Mouse (Mus musculus): ENCODE data around the gene Pip5k1c. TPM values are rescaled to one million over a fixed set of nuclear protein-coding genes. Genes with fewer than 3 reads are reported as not detected.

Pip5k1c gene
- polyA plus RNA-seq, 1 experiment from 2014 or later = 41.1 TPM

DNA sequence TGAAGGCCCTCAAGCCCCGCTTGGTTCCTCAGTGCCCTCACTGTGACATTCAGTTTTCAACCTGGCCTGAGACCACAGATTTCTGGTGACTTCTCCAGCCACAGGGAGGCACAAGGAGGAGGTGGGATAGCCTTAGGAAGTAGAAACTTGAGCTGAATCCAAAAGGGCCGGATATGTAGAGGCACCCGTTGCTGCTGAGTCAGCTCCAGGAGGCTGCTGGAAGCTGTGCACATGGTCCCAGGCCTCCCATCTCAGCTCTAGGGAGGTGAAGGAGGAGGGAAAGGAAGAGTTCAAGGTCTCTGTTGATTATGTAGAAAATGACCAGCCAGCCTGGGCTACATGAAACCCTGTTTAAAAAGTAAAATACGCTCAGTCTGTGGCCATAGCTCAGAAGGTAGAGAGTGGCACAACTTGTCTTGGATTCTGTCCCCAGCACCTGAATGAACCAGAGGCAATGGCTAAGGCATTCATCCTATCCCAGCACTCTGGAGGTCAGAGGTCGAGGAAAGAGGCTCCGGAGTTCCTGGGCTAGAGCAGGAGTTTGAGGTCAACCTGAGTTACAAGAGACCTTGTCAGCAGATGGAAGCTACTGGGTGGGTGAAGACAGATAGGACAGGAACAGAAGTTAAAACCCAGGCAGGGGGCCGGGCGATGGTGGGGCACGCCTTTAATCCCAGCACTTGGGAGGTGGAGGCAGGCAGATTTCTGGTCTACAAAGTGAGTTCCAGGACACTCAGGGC, 62.1 kb downstream of the Pip5k1c start:
- no peak overlapping the region for H3K4me3 ChIP-seq
- 0 out of 2 replicates have a peak, but pooled peaks cover 3% of the 10 kb centered on the region for H3K27me3 ChIP-seq (replicated peaks)
- H3K9ac ChIP-seq = no peak overlapping the region
- H3K27ac ChIP-seq (ENCODE audit: poor library complexity, severe bottlenecking) = no peak overlapping the region
- peaks cover 37% of the 10 kb centered on the region for H3K4me1 ChIP-seq (replicated peaks)
- H3K4me2 ChIP-seq = no peak overlapping the region
- H3K36me3 ChIP-seq = peaks cover 1% of the 10 kb centered on the region; the same call in 1 of the 2 replicates
- ATAC-seq (ENCODE audit: insufficient number of reproducible peaks, low FRiP score) = no peak
- no peaks in the 10 kb centered on the region for H3K9me3 ChIP-seq (replicated peaks)
- WGBS = 64% methylated on average over 9 of the region's 9 CpGs

DNA sequence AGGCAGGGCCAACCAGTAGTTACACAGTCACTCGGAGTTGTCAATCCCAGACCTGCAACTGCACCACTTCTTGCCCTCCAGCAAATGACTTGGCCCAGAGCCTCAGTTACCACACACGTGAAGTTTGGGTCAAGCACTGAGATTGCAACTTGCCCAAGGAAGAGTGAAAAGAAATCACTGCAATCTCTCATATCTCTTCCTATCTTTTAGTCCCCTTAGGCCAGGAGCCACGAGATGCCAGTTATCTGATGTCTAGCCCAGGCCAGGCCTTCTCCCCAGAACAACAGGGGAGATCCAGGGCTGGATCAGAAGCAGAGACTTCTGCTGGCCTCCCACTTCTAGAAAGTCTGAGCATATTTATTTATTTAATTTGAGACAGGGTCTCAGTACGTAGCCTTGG, 62.8 kb downstream of the Pip5k1c start:
- H3K4me2 ChIP-seq = no peak overlapping the region
- H3K27ac ChIP-seq (ENCODE audit: poor library complexity, severe bottlenecking) = no peak overlapping the region
- H3K9ac ChIP-seq = 0 out of 2 replicates have a peak overlapping the region, but pooled peaks have one; percentile 21
- 0 out of 2 replicates have a peak, but pooled peaks cover 3% of the 10 kb centered on the region for H3K27me3 ChIP-seq (replicated peaks)
- no peak for ATAC-seq (ENCODE audit: insufficient number of reproducible peaks, low FRiP score)
- H3K4me1 ChIP-seq (replicated peaks) = peaks cover 44% of the 10 kb centered on the region
- H3K36me3 ChIP-seq = peaks cover 3% of the 10 kb centered on the region; the same call in 1 of the 2 replicates
- no peaks in the 10 kb centered on the region for H3K9me3 ChIP-seq (replicated peaks)
- no peak overlapping the region for H3K4me3 ChIP-seq
- WGBS = 69% methylated on average over 4 of the region's 4 CpGs

DNA sequence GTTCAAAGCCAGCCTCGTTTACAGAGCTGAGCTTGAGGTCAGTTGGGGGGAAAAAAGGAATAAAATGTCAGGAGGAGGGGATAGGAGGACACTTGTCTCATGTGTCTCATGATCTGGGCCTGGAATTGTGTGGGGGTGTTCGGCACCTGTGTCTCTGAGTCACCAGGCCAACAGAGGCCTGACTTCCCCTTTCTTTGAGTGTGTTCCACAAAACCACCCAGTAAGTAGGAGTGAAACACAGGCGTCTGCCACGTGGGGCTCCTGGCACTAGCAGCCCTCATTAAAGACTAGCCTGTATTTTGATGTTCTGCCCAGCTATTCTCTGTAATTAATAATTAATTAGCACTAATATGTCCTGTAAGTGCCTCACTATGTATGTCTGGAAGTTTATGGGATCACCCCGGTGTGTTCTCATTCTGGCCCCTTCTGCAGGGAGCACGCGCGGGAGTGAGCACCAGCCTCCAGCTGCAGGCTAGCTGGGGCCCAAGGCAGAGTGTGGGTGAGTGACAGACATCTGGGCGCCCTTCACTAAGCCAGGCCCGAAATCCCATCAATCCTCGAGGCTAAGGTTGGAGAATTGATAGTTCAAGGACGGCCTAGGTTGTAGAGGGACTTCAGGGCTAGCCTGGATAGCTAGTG, 63.7 kb downstream of the Pip5k1c start:
- Histone ChIP-seq H3K27ac (ENCODE audit: poor library complexity, severe bottlenecking) (no peak overlapping the region), H3K4me1 (replicated peaks) (peaks cover 46% of the 10 kb centered on the region), H3K9ac (peak overlapping the region; percentile 47)

DNA sequence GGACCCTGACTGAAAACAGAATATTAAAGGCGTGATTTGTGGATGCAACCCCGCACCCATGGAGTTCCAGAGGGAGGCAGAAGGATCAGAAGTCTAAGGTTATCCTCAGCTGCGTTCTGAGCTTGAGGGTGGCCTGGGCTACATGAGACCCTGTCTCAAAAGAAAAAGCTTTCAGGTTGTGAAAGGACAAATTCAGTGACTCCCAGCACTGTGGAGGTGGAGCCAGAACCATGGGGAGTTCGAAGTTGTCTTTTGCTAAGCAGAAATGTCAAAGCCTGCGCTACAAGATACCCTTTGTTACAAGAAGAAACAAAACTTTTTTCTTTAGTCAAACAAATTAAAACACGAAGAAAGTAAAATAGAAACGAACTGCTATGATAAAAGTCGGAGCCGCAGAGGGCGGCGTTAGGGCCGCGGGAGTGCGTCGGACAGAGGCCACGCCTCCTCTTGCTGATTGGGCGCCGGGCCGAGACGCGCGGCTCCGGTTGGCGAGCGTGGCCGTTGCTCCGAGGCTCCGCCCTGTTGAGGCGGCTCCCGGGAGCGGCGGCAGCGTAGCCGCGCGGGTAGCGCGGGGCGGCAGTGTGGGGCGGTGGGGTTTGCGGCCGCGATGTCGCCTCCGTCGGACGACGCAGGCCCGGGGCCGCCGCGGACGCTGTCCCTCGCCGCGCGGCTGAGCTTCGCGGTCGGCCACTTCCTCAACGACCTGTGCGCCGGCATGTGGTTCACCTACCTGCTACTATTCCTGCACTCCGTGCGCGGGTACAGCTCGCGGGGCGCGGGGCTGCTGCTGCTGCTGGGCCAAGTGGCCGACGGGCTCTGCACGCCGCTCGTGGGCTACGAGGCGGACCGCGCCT, 64.5 kb downstream of the Pip5k1c start, which contains the start of gene Mfsd12:
TSS of gene Mfsd12 (plus strand) at position 501 of the 854 bp plus-strand sequence.
- Histone ChIP-seq H3K27me3 (replicated peaks) (0 out of 2 replicates have a peak, but pooled peaks cover 3% of the 10 kb centered on the region), H3K4me2 (peak within 1 kb of the TSS; percentile 93), H3K9ac (peak within 1 kb of the TSS; percentile 85), H3K9me3 (replicated peaks) (no peaks in the 10 kb centered on the region), H3K4me3 (peak within 1 kb of the TSS; percentile 81), H3K4me1 (replicated peaks) (peaks cover 49% of the 10 kb centered on the region), H3K27ac (ENCODE audit: poor library complexity, severe bottlenecking) (peak within 1 kb of the TSS; percentile 35), H3K36me3 (peaks cover 14% of the 10 kb centered on the region; the same call in 1 of the 2 replicates)
- peak; percentile 89 for ATAC-seq (ENCODE audit: insufficient number of reproducible peaks, low FRiP score)
- WGBS = 2% methylated on average over 79 of the region's 79 CpGs

More for the DNA sequence above, 63.7 kb downstream of the Pip5k1c start:
- Histone ChIP-seq H3K4me3 (peak overlapping the region; percentile 81), H3K36me3 (peaks cover 6% of the 10 kb centered on the region; the same call in 1 of the 2 replicates), H3K4me2 (peak overlapping the region; percentile 93), H3K27me3 (replicated peaks) (0 out of 2 replicates have a peak, but pooled peaks cover 3% of the 10 kb centered on the region), H3K9me3 (replicated peaks) (no peaks in the 10 kb centered on the region)
- 49% methylated on average over 12 of the region's 12 CpGs for WGBS
- no peak for ATAC-seq (ENCODE audit: insufficient number of reproducible peaks, low FRiP score)

DNA sequence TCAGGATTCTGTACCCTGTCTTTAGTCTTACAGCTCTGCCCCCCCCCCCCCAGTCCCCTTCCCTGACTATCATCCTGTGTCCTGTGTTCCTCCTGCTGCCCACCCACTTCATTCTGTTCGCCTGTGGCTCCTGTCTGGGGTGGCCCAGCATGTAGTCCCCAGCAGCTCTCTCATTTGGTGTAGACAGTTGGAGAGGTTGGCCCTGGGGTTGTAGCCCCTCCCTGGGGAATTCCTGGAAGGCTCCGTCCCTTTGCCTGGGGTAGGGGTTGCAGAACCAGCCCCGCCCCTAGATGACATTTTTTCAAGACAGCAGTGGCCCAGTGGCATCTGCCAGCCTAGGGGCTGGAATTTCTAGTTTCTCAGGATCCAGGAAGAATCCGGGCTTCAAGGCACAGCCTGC, 65.4 kb downstream of the Pip5k1c start:
- H3K4me3 ChIP-seq = peak overlapping the region; percentile 81
- no peaks in the 10 kb centered on the region for H3K9me3 ChIP-seq (replicated peaks)
- peak overlapping the region; percentile 85 for H3K9ac ChIP-seq
- H3K27ac ChIP-seq (ENCODE audit: poor library complexity, severe bottlenecking) = peak overlapping the region; percentile 35; the same call in 1 of the 2 replicates
- peaks cover 5% of the 10 kb centered on the region; the same call in 1 of the 2 replicates for H3K27me3 ChIP-seq (replicated peaks)
- H3K4me2 ChIP-seq = peak overlapping the region; percentile 93
- peaks cover 19% of the 10 kb centered on the region; the same call in 1 of the 2 replicates for H3K36me3 ChIP-seq
- H3K4me1 ChIP-seq (replicated peaks) = peaks cover 59% of the 10 kb centered on the region
- ATAC-seq (ENCODE audit: insufficient number of reproducible peaks, low FRiP score) = no peak
- WGBS = 19% methylated on average over 4 of the region's 4 CpGs

DNA sequence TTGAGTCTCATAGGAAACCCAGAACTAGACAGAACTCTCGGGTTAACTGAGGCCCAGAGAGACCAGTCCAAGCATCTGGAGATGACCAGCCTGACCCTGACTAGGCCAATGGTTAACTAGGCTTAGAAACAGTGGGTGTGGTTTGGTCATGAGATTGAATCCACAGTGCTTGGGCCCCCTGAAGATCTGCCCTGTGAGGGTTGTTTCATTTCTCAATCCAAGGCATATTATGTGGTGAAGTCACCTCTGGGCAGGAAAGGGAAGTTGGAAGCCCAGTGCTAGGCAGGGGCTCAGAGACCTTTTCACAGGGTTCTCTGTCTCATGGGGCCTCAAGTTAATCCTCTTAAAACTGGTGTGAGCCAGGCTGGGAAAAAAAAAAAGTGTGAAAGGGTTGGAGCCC, 66.1 kb downstream of the Pip5k1c start:
- WGBS = 47% methylated on average over 1 of the region's 1 CpGs
- Histone ChIP-seq H3K4me2 (peak overlapping the region; percentile 93), H3K4me3 (peak overlapping the region; percentile 81), H3K4me1 (replicated peaks) (peaks cover 65% of the 10 kb centered on the region), H3K9ac (peak overlapping the region; percentile 85), H3K9me3 (replicated peaks) (no peaks in the 10 kb centered on the region), H3K36me3 (peaks cover 19% of the 10 kb centered on the region; the same call in 1 of the 2 replicates), H3K27me3 (replicated peaks) (peaks cover 5% of the 10 kb centered on the region; the same call in 1 of the 2 replicates), H3K27ac (ENCODE audit: poor library complexity, severe bottlenecking) (no peak overlapping the region)
- no peak for ATAC-seq (ENCODE audit: insufficient number of reproducible peaks, low FRiP score)

DNA sequence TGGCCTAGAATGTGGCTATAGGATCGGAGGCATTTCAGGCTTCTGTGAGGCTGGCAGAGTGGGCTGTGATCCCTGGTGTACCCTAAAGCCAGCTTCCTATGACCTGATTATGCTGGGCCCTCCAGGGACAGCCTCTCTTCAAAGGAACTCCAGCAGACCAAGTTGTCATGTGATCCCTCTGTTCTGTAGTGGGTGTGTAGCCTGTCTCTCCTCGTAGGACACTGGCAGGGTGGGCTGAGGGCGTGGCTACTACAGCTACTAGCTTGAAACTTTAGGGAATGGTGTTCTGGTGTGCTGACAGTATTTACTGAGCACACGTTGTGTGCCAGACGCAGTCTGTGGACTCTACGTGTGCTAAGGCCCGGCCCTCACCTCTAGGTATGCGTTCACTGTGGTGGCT, 68.0 kb downstream of the Pip5k1c start:
- H3K4me1 ChIP-seq (replicated peaks) = peaks cover 84% of the 10 kb centered on the region
- H3K4me2 ChIP-seq = peak overlapping the region; percentile 14
- peaks cover 5% of the 10 kb centered on the region; the same call in 1 of the 2 replicates for H3K27me3 ChIP-seq (replicated peaks)
- H3K9me3 ChIP-seq (replicated peaks) = no peaks in the 10 kb centered on the region
- H3K9ac ChIP-seq = no peak overlapping the region
- H3K36me3 ChIP-seq = peaks cover 19% of the 10 kb centered on the region; the same call in 1 of the 2 replicates
- no peak overlapping the region for H3K4me3 ChIP-seq
- 63% methylated on average over 8 of the region's 8 CpGs for WGBS
- peak overlapping the region; percentile 30; the same call in 1 of the 2 replicates for H3K27ac ChIP-seq (ENCODE audit: poor library complexity, severe bottlenecking)
- no peak for ATAC-seq (ENCODE audit: insufficient number of reproducible peaks, low FRiP score)

DNA sequence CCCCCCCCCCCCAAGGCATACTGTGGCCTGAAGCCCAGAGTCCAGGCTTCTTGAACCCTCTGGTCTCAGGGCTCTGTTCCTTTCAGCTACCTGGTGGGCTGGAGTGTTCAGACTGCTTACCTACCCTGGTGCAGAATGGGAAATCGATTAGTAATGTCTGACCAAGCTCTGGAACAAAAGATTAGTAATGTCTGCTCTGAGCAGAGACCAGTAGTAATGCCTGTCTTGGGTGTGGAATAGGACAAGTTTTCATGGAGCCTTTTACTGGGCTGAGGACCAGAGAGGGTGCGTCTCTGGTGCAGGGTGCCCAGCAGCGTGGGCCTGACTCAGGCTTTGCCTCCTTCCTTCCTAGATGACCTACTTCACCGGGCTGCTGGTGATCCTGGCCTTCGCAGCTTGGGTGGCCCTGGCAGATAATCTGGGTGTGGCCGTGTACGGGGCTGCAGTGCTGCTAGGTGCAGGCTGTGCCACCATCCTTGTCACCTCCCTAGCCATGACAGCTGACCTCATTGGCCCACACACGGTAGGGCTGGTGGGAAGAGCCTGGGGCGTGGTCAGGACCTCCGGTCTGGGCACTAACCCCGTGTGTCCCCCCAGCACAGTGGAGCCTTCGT, 69.7 kb downstream of the Pip5k1c start:
- peak; percentile 58 for ATAC-seq (ENCODE audit: insufficient number of reproducible peaks, low FRiP score)
- no peaks in the 10 kb centered on the region for H3K9me3 ChIP-seq (replicated peaks)
- H3K4me3 ChIP-seq = peak overlapping the region; percentile 49; the same call in 1 of the 2 replicates
- peak overlapping the region; percentile 96 for H3K27ac ChIP-seq (ENCODE audit: poor library complexity, severe bottlenecking)
- H3K36me3 ChIP-seq = peaks cover 33% of the 10 kb centered on the region
- peak overlapping the region; percentile 82 for H3K4me2 ChIP-seq
- peaks cover 3% of the 10 kb centered on the region; the same call in 1 of the 2 replicates for H3K27me3 ChIP-seq (replicated peaks)
- peak overlapping the region; percentile 78 for H3K9ac ChIP-seq
- H3K4me1 ChIP-seq (replicated peaks) = peaks cover 87% of the 10 kb centered on the region
- 48% methylated on average over 12 of the region's 12 CpGs for WGBS

DNA sequence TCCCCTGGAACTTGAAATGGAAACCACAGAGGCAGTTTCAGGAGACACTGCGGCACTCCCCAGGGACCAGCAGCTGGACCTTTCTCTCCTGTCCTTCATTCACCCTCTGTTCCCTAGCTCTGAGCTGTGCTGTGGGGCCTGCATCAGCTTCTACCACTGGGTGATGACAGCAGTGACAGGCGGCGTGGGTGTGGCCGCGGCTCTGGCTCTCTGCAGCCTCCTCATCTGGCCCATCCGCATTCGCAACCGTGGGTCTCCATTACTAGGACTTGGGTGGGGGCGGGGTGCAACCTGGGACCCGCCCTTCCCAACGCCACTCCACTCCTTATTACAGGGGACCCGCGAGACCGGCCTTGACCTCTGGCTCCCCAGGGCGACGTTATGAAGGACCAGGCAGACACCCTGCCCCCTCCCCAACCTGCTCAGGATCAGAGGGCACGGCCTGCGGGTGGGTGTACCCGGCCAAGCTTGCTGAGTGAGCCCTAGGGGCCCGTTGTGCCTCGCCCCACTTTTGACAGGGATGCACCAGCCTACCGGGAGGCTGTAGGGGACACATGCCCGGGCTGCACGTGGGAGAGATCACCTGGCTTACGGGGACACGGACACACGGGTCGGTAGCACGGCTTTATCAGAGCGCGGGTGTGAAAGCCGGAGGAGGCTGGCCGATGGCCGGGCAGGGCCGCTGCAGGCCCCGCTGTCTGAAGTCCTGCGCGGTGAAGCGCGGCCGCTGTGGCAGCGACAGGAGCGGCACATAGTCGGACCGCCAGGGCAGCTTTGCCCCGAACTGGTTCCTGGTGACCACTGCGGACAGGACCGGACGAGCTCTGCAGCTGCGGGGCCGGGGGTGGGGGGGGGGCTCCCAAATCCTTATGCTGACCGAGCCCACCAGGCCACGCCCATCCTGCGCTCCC, 70.9 kb downstream of the Pip5k1c start:
- Histone ChIP-seq H3K9me3 (replicated peaks) (no peaks in the 10 kb centered on the region), H3K4me3 (peak overlapping the region; percentile 49), H3K4me1 (replicated peaks) (peaks cover 77% of the 10 kb centered on the region), H3K4me2 (peak overlapping the region; percentile 82), H3K36me3 (peaks cover 45% of the 10 kb centered on the region), H3K9ac (peak overlapping the region; percentile 78), H3K27me3 (replicated peaks) (peaks cover 3% of the 10 kb centered on the region; the same call in 1 of the 2 replicates), H3K27ac (ENCODE audit: poor library complexity, severe bottlenecking) (peak overlapping the region; percentile 96)
- 6% methylated on average over 53 of the region's 54 CpGs for WGBS
- ATAC-seq (ENCODE audit: insufficient number of reproducible peaks, low FRiP score) = peak; percentile 67

Data from heart, embryonic 12.5 days (tissue).